Mouse (Mus musculus) embryonic fibroblast, embryonic 13.5 days (primary cell): ENCODE results near the gene Asap2.

Source experiments
- CTCF ChIP-seq: IDR thresholded peaks from 2 replicates; pipeline ENCODE4 v1.5.1; 2011; ENCODE audit warnings: mild to moderate bottlenecking, control low read depth, low read length, moderate library complexity, borderline replicate concordance; ENCODE audit not compliant: insufficient read depth
- POLR2A ChIP-seq: IDR thresholded peaks from 2 replicates; pipeline ENCODE4 v1.6.1; 2011; ENCODE audit warnings: low read depth, mild to moderate bottlenecking, control low read depth, low read length, moderate library complexity

DNA sequence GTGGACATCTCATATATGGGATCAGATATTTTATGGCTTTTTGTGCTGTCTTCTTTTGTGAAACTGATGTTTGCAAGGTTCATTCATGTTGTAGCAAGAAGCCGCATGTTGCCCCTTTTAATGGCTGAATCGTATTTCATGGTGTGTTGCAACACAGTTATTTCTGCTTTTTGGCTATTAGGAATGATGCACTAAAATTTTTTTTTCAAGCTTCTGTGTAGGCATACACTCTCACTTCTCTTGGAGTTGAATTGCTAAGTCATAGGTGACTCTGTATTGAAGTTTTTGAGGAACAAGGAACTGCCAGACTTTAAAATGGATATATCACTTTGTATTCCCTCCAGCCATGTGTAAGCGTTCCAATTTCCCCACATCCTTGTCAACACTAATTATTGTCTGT lies 132.6 kb downstream of the Asap2 start:
- TF ChIP-seq POLR2A (no peak), CTCF (no peak)
